Comparison of ENCODE assay signal across 11 mouse cellular contexts in genomic region chr16:21165343-21166220, GRCm38 (mm10). TPM values are rescaled to one million over a fixed set of nuclear protein-coding genes. Genes with fewer than 3 reads are reported as not detected.
DNase-seq lines count a peak whose midpoint lies in the region; ATAC-seq and TF ChIP-seq lines count a peak whose summit lies in the region.
"Not testable (repeated sequence)": the region's sequence is repeated elsewhere in the genome, so short reads cannot be mapped to it uniquely, and the experiment has no call there.
"Had no signal": no experiment of that assay in that cellular context is flagged by ENCODE, and none has a peak within 500 bp of the region (broad histone marks: within the 10 kb centered on the region; RNA-seq: fewer than 3 reads in every experiment).

No protein-coding gene starts in this region.

- not testable (repeated sequence) for H3K27ac ChIP-seq in hindbrain, embryonic 16.5 days (ENCODE audit: low read depth, low read length); kidney, postnatal 0 days; lung, postnatal 0 days (ENCODE audit: low read length); stomach, postnatal 0 days (replicated peaks)

- WGBS in hindbrain, embryonic 16.5 days, result 31% methylated on average over 11 of the region's 19 CpGs
- 27% methylated on average over 17 of the region's 19 CpGs for WGBS in kidney, postnatal 0 days
- 17% methylated on average over 14 of the region's 19 CpGs for WGBS in lung, postnatal 0 days
- WGBS in stomach, postnatal 0 days, result 25% methylated on average over 11 of the region's 19 CpGs

- not testable (repeated sequence) for H3K9ac ChIP-seq in hindbrain, embryonic 16.5 days (ENCODE audit: low read depth, low read length); kidney, postnatal 0 days (ENCODE audit: low read depth, low read length); lung, postnatal 0 days (replicated peaks; ENCODE audit: low read depth); stomach, postnatal 0 days (ENCODE audit: low read length)

- peak; percentile 31; the same call in 1 of the 2 replicates for TF ChIP-seq CTCF in kidney, postnatal 0 days (IDR thresholded peaks at IDR 0.05; ENCODE audit: low read depth)
- TF ChIP-seq CTCF in lung, postnatal 0 days (IDR thresholded peaks at IDR 0.05), result not testable (repeated sequence)
- TF ChIP-seq CTCF in stomach, postnatal 0 days (IDR thresholded peaks at IDR 0.05; ENCODE audit: low read depth), result peak; percentile 24

- H3K4me1 ChIP-seq in hindbrain, embryonic 16.5 days (ENCODE audit: control insufficient read depth, insufficient read depth, low read depth, low read length); kidney, postnatal 0 days (replicated peaks; ENCODE audit: insufficient read depth, low read length); lung, postnatal 0 days (ENCODE audit: insufficient read depth, low read depth, low read length); stomach, postnatal 0 days (replicated peaks; ENCODE audit: control insufficient read depth, insufficient read depth): not testable (repeated sequence)

- H3K27me3 ChIP-seq in hindbrain, embryonic 16.5 days (replicated peaks; ENCODE audit: control insufficient read depth, insufficient read depth, low read length); kidney, postnatal 0 days (ENCODE audit: insufficient read depth, low read length); lung, postnatal 0 days (replicated peaks; ENCODE audit: insufficient read depth, low read length); stomach, postnatal 0 days (ENCODE audit: control insufficient read depth, insufficient read depth, low read length): not testable (repeated sequence)

- peak; percentile 98 for ATAC-seq in common myeloid progenitor, adult 5-6 weeks (replicated peaks; ENCODE audit: low read depth, poor library complexity, severe bottlenecking)
- peak; percentile 74 for ATAC-seq in frontal cortex, adult (ENCODE audit: low TSS enrichment)
- ATAC-seq in hindbrain, embryonic 16.5 days, result peak; percentile 85
- ATAC-seq in kidney, postnatal 0 days (replicated peaks; ENCODE audit: low FRiP score, low read depth), result peak; percentile 57
- peak; percentile 32; the same call in 1 of the 2 replicates for ATAC-seq in lung, postnatal 0 days
- ATAC-seq in stomach, postnatal 0 days (ENCODE audit: low FRiP score, low TSS enrichment), result peak; percentile 72

- peak overlapping the region; percentile 19; the same call in 1 of the 2 replicates for H3K4me2 ChIP-seq in hindbrain, embryonic 16.5 days (ENCODE audit: low read length)
- not testable (repeated sequence) for H3K4me2 ChIP-seq in kidney, postnatal 0 days (ENCODE audit: low read length); lung, postnatal 0 days (replicated peaks; ENCODE audit: low read depth, low read length); stomach, postnatal 0 days (replicated peaks; ENCODE audit: low read depth)

- H3K9me3 ChIP-seq in hindbrain, embryonic 16.5 days (ENCODE audit: control insufficient read depth, low read length); kidney, postnatal 0 days (replicated peaks; ENCODE audit: low read length); lung, postnatal 0 days (ENCODE audit: low read length); stomach, postnatal 0 days (ENCODE audit: control insufficient read depth, low read length): not testable (repeated sequence)

- not testable (repeated sequence) for DNase-seq in kidney, postnatal 0 days (ENCODE audit: low spot score); lung, postnatal 0 days (ENCODE audit: low spot score); stomach, postnatal 0 days (ENCODE audit: low spot score)
- DNase-seq in naive thymus-derived CD4-positive, alpha-beta T cell, adult 2 months (ENCODE audit: low read depth), result peak; percentile 15

- not testable (repeated sequence) for H3K4me3 ChIP-seq in hindbrain, embryonic 16.5 days (ENCODE audit: low read length); kidney, postnatal 0 days (replicated peaks; ENCODE audit: low read depth, low read length); lung, postnatal 0 days (ENCODE audit: low read depth, low read length); stomach, postnatal 0 days (ENCODE audit: low read depth, low read length)

- not testable (repeated sequence) for TF ChIP-seq EP300 in lung, postnatal 0 days (IDR thresholded peaks at IDR 0.05); stomach, postnatal 0 days (optimal IDR thresholded peaks at IDR 0.05)

- not testable (repeated sequence) for H3K36me3 ChIP-seq in hindbrain, embryonic 16.5 days (ENCODE audit: control insufficient read depth, insufficient read depth, low read length); kidney, postnatal 0 days (ENCODE audit: insufficient read depth, low read length); lung, postnatal 0 days (ENCODE audit: insufficient read depth, low read length); stomach, postnatal 0 days (ENCODE audit: control insufficient read depth, insufficient read depth, low read length)

RNA-seq across cellular contexts. Expression of gene Teddm3, which starts 11.8 kb away (rescaled TPM):
- not detected in 2 replicates for total RNA-seq in common myeloid progenitor, adult 5-6 weeks (2017)
- polyA plus RNA-seq in hindbrain, embryonic 16.5 days (2015; fragmentation: Nextera tagmentation; extraction: Ambion mirVana), result 0.21 and 0.50 TPM in 2 replicates
- not detected in 2 replicates for polyA plus RNA-seq in kidney, postnatal 0 days (2015; fragmentation: Nextera tagmentation; extraction: Ambion mirVana)
- not detected in 2 replicates for polyA plus RNA-seq in lung, postnatal 0 days (2015; fragmentation: Nextera tagmentation; extraction: Ambion mirVana)
- polyA plus RNA-seq in stomach, postnatal 0 days (2015; fragmentation: Nextera tagmentation; extraction: Ambion mirVana), result 311 and 332 TPM in 2 replicates
- total RNA-seq: gastrocnemius, postnatal 10 days had no signal
- polyA plus RNA-seq: G1E; heart, embryonic 14.5 days; liver, embryonic 13.5 days had no signal

RNA-seq across cellular contexts. Expression of gene Ephb3, which starts 39.0 kb away (rescaled TPM):
- not detected in 2 replicates for total RNA-seq in common myeloid progenitor, adult 5-6 weeks (2017)
- 10.6 and 12.1 TPM in 2 replicates for polyA plus RNA-seq in hindbrain, embryonic 16.5 days (2015; fragmentation: Nextera tagmentation; extraction: Ambion mirVana)
- polyA plus RNA-seq in kidney, postnatal 0 days (2015; fragmentation: Nextera tagmentation; extraction: Ambion mirVana), result 12.2 and 13.2 TPM in 2 replicates
- polyA plus RNA-seq in lung, postnatal 0 days (2015; fragmentation: Nextera tagmentation; extraction: Ambion mirVana), result 16.3 and 19.5 TPM in 2 replicates
- 15.1 and 16.8 TPM in 2 replicates for polyA plus RNA-seq in stomach, postnatal 0 days (2015; fragmentation: Nextera tagmentation; extraction: Ambion mirVana)
- polyA plus RNA-seq: G1E had no signal

Comparison
In these comparisons a context has a peak if more than half of its experiments do, and no peak if none do; other contexts are left out.
1. ATAC-seq: peak in every context shown above with its lines; median percentile 98 in common myeloid progenitor, adult 5-6 weeks; 85 in hindbrain, embryonic 16.5 days; 74 in frontal cortex, adult; 72 in stomach, postnatal 0 days; 57 in kidney, postnatal 0 days; 32 in lung, postnatal 0 days.
2. RNA of gene Teddm3, which starts 11.8 kb away (polyA plus RNA-seq): 311 to 332 TPM in stomach, postnatal 0 days; 0.21 to 0.50 TPM in hindbrain, embryonic 16.5 days, not detected in kidney, postnatal 0 days and not detected in lung, postnatal 0 days; every median in the first group is over 100 times any median in the second.